9 mouse cellular contexts compared by ENCODE assay signal in genomic region chr4:22358487-22358886, GRCm38 (mm10). TPM values are rescaled to one million over a fixed set of nuclear protein-coding genes. Genes with fewer than 3 reads are reported as not detected.
DNase-seq lines count a peak whose midpoint lies in the region; ATAC-seq and TF ChIP-seq lines count a peak whose summit lies in the region.
"Had no signal": no experiment of that assay in that cellular context is flagged by ENCODE, and none has a peak within 500 bp of the region (broad histone marks: within the 10 kb centered on the region; RNA-seq: fewer than 3 reads in every experiment).

No protein-coding gene starts in this region.

- no peak overlapping the region for H3K4me3 ChIP-seq in kidney, embryonic 14.5 days (ENCODE audit: low read length)
- H3K4me3 ChIP-seq in bone marrow macrophage, adult 2 months (ENCODE audit: insufficient read depth, low read length), result peak overlapping the region; percentile 63
- H3K4me3 ChIP-seq in hindbrain, embryonic 16.5 days (ENCODE audit: low read length), result no peak overlapping the region
- H3K4me3 ChIP-seq in midbrain, embryonic 16.5 days (ENCODE audit: low read depth, low read length), result no peak overlapping the region

- no peaks in the 10 kb centered on the region for H3K27me3 ChIP-seq in kidney, embryonic 14.5 days (ENCODE audit: control insufficient read depth, insufficient read depth, low read length)
- no peaks in the 10 kb centered on the region for H3K27me3 ChIP-seq in hindbrain, embryonic 16.5 days (replicated peaks; ENCODE audit: control insufficient read depth, insufficient read depth, low read length)
- no peaks in the 10 kb centered on the region for H3K27me3 ChIP-seq in midbrain, embryonic 16.5 days (ENCODE audit: control insufficient read depth, insufficient read depth, low read depth, low read length)
- H3K27me3 ChIP-seq: Patski had no signal

- 0 out of 2 replicates have a peak, but pooled peaks cover 4% of the 10 kb centered on the region for H3K4me1 ChIP-seq in kidney, embryonic 14.5 days (ENCODE audit: control insufficient read depth, insufficient read depth, low read length)
- H3K4me1 ChIP-seq in bone marrow macrophage, adult 2 months (ENCODE audit: control insufficient read depth, insufficient read depth, low read length), result peaks cover 24% of the 10 kb centered on the region
- H3K4me1 ChIP-seq in hindbrain, embryonic 16.5 days (ENCODE audit: control insufficient read depth, insufficient read depth, low read depth, low read length), result peaks cover 8% of the 10 kb centered on the region
- H3K4me1 ChIP-seq in midbrain, embryonic 16.5 days (ENCODE audit: control insufficient read depth, insufficient read depth, low read length), result peaks cover 15% of the 10 kb centered on the region

- no peaks in the 10 kb centered on the region for H3K36me3 ChIP-seq in kidney, embryonic 14.5 days (ENCODE audit: control insufficient read depth, insufficient read depth, low read length)
- H3K36me3 ChIP-seq in hindbrain, embryonic 16.5 days (ENCODE audit: control insufficient read depth, insufficient read depth, low read length), result no peaks in the 10 kb centered on the region
- no peaks in the 10 kb centered on the region for H3K36me3 ChIP-seq in midbrain, embryonic 16.5 days (ENCODE audit: control insufficient read depth, insufficient read depth, low read length)

- H3K9ac ChIP-seq in kidney, embryonic 14.5 days (ENCODE audit: low read depth, low read length), result no peak overlapping the region
- H3K9ac ChIP-seq in hindbrain, embryonic 16.5 days (ENCODE audit: low read depth, low read length), result no peak overlapping the region
- H3K9ac ChIP-seq in midbrain, embryonic 16.5 days (ENCODE audit: low read depth, low read length), result peak overlapping the region; percentile 87; the same call in 1 of the 2 replicates

- WGBS in kidney, embryonic 14.5 days, result 83% methylated on average over 10 of the region's 10 CpGs
- 85% methylated on average over 10 of the region's 10 CpGs for WGBS in hindbrain, embryonic 16.5 days
- WGBS in midbrain, embryonic 16.5 days, result 87% methylated on average over 10 of the region's 10 CpGs

- DNase-seq in kidney, adult 11 months, result no peak
- no peak for DNase-seq in right cerebral cortex, postnatal 4 days
- DNase-seq in kidney, adult 9 months, result no peak
- no peak for DNase-seq in kidney, postnatal 10 days

- H3K27ac ChIP-seq in kidney, embryonic 14.5 days (ENCODE audit: low read depth, low read length), result no peak overlapping the region
- peak overlapping the region; percentile 83 for H3K27ac ChIP-seq in bone marrow macrophage, adult 2 months (ENCODE audit: insufficient read depth, low read depth, low read length)
- no peak overlapping the region for H3K27ac ChIP-seq in hindbrain, embryonic 16.5 days (ENCODE audit: low read depth, low read length)
- no peak overlapping the region; the same call in 1 of the 2 replicates for H3K27ac ChIP-seq in midbrain, embryonic 16.5 days (ENCODE audit: low read length)

- TF ChIP-seq CTCF in bone marrow macrophage, adult 2 months (IDR thresholded peaks at IDR 0.05; ENCODE audit: low read depth, low read length), result no peak

- H3K9me3 ChIP-seq in kidney, embryonic 14.5 days (ENCODE audit: control insufficient read depth, low read length), result no peaks in the 10 kb centered on the region
- H3K9me3 ChIP-seq in hindbrain, embryonic 16.5 days (ENCODE audit: control insufficient read depth, low read length), result peaks cover 3% of the 10 kb centered on the region; the same call in 1 of the 2 replicates
- no peaks in the 10 kb centered on the region for H3K9me3 ChIP-seq in midbrain, embryonic 16.5 days (replicated peaks; ENCODE audit: control insufficient read depth, low read length, poor library complexity, severe bottlenecking)

- no peak for TF ChIP-seq POLR2A in bone marrow macrophage, adult 2 months (IDR thresholded peaks at IDR 0.05; ENCODE audit: borderline replicate concordance, low read depth, low read length)

- no peak for ATAC-seq in kidney, embryonic 14.5 days (ENCODE audit: low FRiP score, low TSS enrichment)
- ATAC-seq in hindbrain, embryonic 16.5 days, result no peak
- ATAC-seq in midbrain, embryonic 16.5 days, result no peak

- peak overlapping the region; percentile 71; the same call in 1 of the 2 replicates for H3K4me2 ChIP-seq in kidney, embryonic 14.5 days (replicated peaks; ENCODE audit: low read depth, low read length)
- peak overlapping the region; percentile 74 for H3K4me2 ChIP-seq in hindbrain, embryonic 16.5 days (ENCODE audit: low read length)
- peak overlapping the region; percentile 77 for H3K4me2 ChIP-seq in midbrain, embryonic 16.5 days (ENCODE audit: low read length)

RNA-seq across cellular contexts. Expression of gene Fbxl4, which starts 1.1 kb away (rescaled TPM):
- 9.2 and 12.3 TPM in 2 replicates for polyA plus RNA-seq in kidney, embryonic 14.5 days (2014; fragmentation: Nextera tagmentation; extraction: Ambion mirVana)
- polyA plus RNA-seq in bone marrow macrophage, adult 2 months (2012; ENCODE audit: insufficient read depth, insufficient read length, missing spikeins), result 9.9 and 11.1 TPM in 2 replicates
- polyA plus RNA-seq in hindbrain, embryonic 16.5 days (2015; fragmentation: Nextera tagmentation; extraction: Ambion mirVana), result 17.9 and 19.3 TPM in 2 replicates
- 15.8 and 17.3 TPM in 2 replicates for polyA plus RNA-seq in midbrain, embryonic 16.5 days (2015; fragmentation: Nextera tagmentation; extraction: Ambion mirVana)
